Mouse (Mus musculus) yolk sac, embryonic 10.5 days (tissue): ENCODE data around the gene Grik4.

Experiments
- DNase-seq: peaks from one replicate; pipeline ENCODE4 v3.0.0-alpha.2; 2017; ENCODE audit warnings: low spot score

Gene Grik4

DNA sequence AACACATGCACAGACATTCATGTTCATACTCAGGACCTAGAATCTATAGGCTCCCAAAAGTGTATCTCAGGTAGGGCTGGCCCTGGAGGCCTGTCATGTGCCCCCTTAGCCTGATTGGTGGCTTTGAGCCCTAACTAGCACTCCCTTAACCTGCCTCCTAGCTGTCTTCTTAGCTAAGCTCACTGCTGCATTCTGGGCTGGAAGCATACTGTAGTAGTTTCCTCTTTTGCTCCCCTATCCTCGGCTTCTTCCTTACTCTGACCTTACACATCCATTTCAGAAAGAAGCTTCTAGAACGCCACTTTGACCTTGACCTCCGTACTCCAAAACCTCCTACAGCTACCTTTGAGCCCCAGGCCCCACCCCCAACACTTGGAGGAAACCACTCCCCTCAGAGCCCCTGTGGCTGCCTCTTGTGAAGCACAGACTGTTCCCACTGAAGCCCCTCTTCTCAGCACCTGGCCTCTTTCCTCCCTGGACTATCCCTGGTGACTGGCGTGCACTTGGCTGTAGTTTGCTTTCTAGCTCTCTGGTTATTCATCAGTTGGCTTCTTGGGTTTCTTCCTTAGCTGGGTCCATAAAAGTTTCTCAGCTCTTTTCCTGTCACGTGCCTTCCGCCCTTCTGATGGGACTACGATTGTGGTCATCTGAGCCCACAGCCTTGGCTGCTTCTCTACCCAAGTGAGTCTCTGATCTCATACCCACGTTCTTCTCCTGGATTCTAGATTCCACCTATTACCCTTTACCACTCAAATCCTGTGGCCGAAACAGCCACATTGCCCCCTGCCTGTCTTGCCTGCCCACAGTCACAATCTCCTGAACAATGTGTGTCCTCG, 84.1 kb downstream of the Grik4 start:
- DNase-seq: no peak

DNA sequence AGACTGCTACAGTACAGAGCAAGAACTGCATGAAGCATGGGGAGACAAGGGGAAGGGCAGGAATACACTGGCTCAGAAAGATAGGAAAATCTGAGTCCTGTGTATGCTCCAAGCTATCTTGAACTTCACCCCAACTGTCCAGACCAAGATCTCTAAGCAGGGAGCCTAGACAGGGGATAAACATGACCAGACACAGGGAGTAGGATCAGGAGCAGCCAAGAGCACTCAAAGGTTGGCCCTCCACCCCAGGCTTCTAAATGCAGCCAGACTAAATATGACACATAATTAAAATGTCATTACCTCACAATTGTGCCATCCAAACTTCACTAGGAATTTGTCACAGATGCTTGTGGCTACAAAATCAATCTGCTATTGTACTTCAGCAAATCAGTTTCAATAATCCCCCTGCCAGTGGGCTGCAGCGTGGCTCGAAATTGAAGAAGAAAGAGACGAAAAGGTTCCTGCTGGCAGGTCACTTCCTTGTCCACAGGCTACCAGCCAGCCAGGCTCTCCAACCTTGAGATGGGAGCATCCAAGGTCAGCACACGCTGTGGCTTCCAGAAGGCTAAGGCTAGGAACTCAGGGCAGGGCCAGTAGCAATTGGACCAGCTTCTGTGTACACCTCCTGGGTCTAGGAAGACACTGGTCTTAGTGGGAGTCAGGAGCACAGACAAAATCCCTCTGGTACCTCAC, 85.1 kb downstream of the Grik4 start:
- no peak for DNase-seq

DNA sequence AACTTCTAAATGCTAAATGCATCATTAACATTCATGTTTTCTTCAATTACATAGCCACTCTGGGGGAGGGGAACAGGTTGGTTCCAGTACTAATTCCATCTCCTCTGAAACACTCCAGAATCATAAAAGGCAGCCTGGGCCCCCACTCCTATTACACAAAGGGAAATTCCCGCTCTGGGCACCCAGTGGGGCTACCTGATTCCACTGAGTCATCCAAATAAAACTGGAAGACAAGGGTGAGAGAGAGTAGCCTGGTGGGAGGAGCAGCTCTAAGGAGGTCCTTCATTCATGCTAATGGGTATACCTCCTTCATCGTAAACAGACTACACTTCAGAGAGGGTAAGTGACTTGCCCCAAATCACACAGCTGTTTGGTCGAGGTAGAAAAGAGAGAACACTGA, 85.7 kb downstream of the Grik4 start:
- DNase-seq: no peak

GRCm38 (mm10) chr9:42857756-42858155, 86.5 kb downstream of the Grik4 start:
- DNase-seq: no peak

GRCm38 (mm10) chr9:42853077-42853476, 91.2 kb downstream of the Grik4 start:
- DNase-seq: no peak

GRCm38 (mm10) chr9:42850063-42850462, 94.2 kb downstream of the Grik4 start:
- no peak for DNase-seq

GRCm38 (mm10) chr9:42848061-42848460, 96.2 kb downstream of the Grik4 start:
- DNase-seq: peak; percentile 5

DNA sequence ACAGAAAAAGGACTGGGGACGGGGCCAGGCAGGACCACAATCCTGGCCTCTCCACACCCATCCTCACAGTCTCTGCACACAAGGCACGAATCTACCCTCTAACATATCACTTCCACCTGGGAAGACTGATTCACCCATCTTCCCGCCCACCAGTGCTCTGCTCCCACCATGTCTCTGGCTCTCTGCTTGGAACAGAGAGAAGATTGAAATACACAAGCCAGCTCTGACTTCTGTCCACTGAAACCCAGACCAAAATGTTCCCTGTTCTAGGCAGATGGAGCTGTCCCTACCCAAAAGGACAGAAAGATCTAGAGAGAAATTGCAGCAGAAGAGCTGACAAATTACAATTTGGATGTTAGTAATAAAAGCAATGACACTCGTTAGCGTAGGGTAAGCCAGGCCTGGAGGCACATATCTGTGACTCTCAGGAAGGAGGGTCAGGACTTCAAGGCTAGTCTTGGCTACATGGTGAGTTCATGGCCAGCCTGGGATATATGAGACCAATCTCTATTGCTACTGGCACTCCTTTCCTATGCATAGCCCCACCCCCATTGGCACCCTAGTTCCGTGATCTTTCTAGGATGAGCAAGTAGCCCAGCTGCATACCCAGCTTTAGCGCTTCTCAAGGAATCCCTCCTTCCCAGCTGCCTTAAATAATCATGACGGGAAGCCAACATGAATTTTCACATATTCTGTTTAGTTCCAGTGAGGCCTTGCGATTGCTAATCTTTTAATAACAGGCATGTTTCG, 97.4 kb downstream of the Grik4 start:
- no peak for DNase-seq

- DNase-seq: no peak
These were observed 98.2 kb downstream of the Grik4 start for GRCm38 (mm10) chr9:42846139-42846538.

DNA sequence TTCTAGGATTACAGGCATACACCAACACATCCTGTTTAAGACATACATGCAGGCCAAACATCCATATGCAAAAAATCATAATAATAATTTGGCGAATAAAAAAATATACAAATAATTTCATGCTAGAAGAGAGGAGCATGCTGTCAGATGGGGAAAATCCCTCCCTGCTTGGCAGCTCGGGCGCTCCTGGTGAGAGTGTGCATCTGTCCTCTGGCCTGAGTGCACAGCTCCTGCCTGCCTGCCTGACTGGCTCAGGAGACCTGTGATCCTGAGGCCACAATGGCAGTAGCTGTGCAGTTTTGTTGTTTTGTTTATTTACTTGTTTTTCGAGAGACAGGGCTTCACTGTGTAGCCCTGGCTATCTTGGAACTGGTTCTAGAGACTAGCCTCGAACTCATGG, 100.0 kb downstream of the Grik4 start:
- no peak for DNase-seq

DNA sequence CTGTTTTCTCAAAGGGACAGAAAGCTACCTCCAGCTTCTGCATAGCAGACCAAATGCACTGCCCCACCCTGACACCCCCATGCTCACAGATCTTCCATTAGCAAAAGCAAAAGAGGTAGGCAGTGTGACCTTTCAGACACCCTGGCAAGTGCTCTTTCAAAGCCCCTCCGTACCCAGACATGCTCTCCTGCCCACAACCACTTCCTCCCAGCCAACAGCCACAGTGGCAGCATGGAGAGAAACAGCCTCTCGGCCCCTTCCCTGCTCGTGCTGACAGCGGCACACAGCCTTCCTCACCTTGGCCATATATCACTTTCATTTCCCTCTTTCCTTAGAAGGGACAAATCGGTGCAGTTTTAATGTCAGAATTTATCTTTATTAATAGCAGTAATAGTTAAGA, 106.0 kb downstream of the Grik4 start:
- DNase-seq: no peak

- no peak for DNase-seq
These were observed 106.8 kb downstream of the Grik4 start for GRCm38 (mm10) chr9:42837498-42837897.

GRCm38 (mm10) chr9:42831558-42831957, 112.7 kb downstream of the Grik4 start:
- no peak for DNase-seq

DNA sequence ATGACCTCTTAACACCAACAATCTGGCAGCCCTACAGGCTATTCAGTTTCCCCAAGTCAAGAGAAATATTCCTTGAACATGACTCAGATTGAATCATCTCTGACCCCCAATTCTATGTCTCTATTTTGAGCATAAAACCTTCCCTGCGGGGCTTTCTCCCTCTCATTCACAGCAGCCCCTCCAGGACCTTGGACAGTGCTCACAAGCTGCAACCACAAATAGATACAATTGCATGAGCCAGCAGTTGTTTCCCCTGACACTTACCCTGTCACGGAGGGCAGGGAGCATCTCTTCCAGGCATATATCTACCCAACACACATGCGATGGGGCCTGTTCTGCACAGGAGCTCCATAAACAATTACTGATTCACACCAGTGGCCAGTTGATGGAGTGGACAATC, 125.0 kb downstream of the Grik4 start:
- DNase-seq: no peak

DNA sequence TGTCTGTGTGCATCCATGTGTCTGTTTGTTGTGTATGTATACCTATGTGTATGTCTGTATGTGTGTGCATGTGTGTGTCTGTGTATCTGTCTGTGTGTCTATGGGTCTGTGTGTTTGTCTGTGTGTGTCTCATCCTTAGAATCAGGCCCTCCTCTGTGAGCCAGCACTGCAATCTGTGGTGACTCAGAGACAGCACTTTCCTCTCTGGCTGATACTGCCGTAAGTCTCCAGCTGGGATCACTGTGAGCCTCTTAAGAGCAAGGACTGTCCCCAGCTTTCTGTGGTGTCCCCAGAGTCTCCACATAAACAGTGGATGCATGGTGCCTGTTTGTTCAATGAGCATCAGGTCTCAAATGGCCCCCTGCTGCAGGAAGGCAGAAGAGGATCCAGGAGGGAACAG, 127.5 kb downstream of the Grik4 start:
- no peak for DNase-seq

GRCm38 (mm10) chr9:42809146-42809545, 135.1 kb downstream of the Grik4 start:
- no peak for DNase-seq

GRCm38 (mm10) chr9:42808394-42808793, 135.9 kb downstream of the Grik4 start:
- DNase-seq: no peak

GRCm38 (mm10) chr9:42803061-42803491, 141.2 kb downstream of the Grik4 start:
- DNase-seq: no peak

- no peak for DNase-seq
These were observed 142.4 kb downstream of the Grik4 start for GRCm38 (mm10) chr9:42801929-42802328.

DNA sequence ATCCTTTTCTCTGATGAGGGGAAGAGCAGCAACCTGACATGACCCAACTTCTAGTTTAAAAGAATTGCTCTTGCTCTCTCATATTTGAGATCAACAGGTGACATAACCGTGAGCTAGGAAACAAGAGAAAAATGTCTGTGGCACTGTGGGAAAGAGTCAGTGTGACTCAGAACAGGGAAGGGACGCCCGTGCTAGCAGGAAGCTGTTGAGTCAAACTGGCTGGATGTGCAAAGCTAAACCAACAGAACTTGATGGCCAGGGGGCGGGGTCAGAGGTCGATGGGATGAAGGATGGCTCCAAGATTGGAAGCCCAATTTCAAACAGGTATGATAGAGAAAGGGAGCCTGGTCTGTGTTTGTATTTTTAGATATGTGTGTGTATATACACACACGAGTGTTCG, 144.2 kb downstream of the Grik4 start:
- no peak for DNase-seq

DNA sequence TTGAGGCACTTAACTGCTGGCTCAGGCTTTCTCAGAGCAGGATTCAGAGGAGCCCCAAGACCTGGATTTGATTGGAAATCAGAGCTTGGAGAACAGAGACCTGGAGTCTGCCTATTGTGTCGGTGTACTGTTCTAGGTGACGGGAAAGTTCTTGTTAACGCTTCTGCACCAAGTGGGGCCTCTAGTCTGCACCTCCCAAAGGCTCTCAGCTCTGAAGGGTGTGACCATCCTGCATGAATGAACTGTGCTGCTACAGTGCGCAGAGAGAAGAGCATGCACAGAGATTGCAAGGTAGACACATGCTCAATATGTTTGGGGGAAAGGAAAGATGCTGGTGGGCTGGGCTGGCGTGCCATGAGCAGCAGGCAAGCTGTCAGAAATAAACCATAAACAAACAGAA, 144.6 kb downstream of the Grik4 start:
- no peak for DNase-seq

- DNase-seq: no peak
These were observed 145.1 kb downstream of the Grik4 start for GRCm38 (mm10) chr9:42799242-42799641.

DNA sequence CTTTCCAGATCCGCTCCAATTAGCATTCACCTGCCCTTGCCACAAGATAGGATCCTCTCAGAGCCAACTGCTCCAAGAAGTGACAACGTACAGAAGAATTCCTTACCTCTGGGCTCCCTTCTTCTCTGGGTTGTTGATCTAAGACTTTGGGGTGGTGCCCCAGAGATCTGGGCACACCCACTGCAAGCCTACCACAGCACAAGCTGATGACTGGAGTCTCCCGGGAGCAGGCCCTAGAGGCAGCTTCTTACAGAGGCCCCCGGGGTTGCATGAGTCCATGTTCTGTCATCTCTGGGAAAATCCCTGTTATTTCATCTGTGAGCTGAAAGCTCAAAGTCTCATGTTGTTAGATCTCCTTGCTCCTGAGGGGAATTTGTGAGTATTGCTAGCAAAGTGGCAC, 146.0 kb downstream of the Grik4 start:
- DNase-seq: no peak
